Mouse (Mus musculus): ENCODE measurements around the gene Klhl26.

GRCm38 (mm10) chr8:70409455-70409871, 67.3 kb downstream of the Klhl26 start:
- no peak for TF ChIP-seq EP300 (IDR thresholded peaks at IDR 0.05)
- no peak; the same call in 1 of the 2 replicates for TF ChIP-seq CTCF (IDR thresholded peaks at IDR 0.05)
